Mouse (Mus musculus) limb, embryonic 11.5 days (tissue): ENCODE measurements around the gene Mpv17l. TPM values are rescaled to one million over a fixed set of nuclear protein-coding genes. Genes with fewer than 3 reads are reported as not detected.

Source experiments
- ATAC-seq: fragments of 200-750 bp; cut with Nextera tagmentation; 2 replicates; pipeline ENCODE4 v1.8.0; 2017; ENCODE audit warnings: low read depth; ENCODE audit not compliant: insufficient number of reproducible peaks, low FRiP score, low TSS enrichment
- DNase-seq: peaks from one replicate; pipeline ENCODE4 v3.0.0-alpha.2; 2015; ENCODE audit warnings: low spot score
- H3K27ac ChIP-seq: fragments of 300-500 bp; sonication (generic); replicated peaks from 2 replicates; pipeline ENCODE4 v1.5.1; 2014; ENCODE audit warnings: low read depth, mild to moderate bottlenecking, low read length
- H3K27me3 ChIP-seq: fragments of 300-500 bp; sonication (generic); 2 replicates; pipeline ENCODE4 v1.6.1; 2014; ENCODE audit warnings: mild to moderate bottlenecking, low read length, mixed read lengths; ENCODE audit not compliant: control insufficient read depth, insufficient read depth
- H3K36me3 ChIP-seq: fragments of 300-500 bp; sonication (generic); 2 replicates; pipeline ENCODE4 v1.6.1; 2014; ENCODE audit warnings: mild to moderate bottlenecking, low read length, moderate library complexity, mixed read lengths; ENCODE audit not compliant: control insufficient read depth, insufficient read depth
- H3K4me1 ChIP-seq: fragments of 300-500 bp; sonication (generic); 2 replicates; pipeline ENCODE4 v1.6.1; 2014; ENCODE audit warnings: low read length, mixed read lengths; ENCODE audit not compliant: control insufficient read depth, insufficient read depth
- H3K4me2 ChIP-seq: fragments of 300-500 bp; sonication (generic); 2 replicates; pipeline ENCODE4 v1.6.1; 2014; ENCODE audit warnings: low read depth, mild to moderate bottlenecking, moderate library complexity; ENCODE audit not compliant: severe bottlenecking
- H3K4me3 ChIP-seq: fragments of 300-500 bp; sonication (generic); 2 replicates; pipeline ENCODE4 v1.5.1; 2014; ENCODE audit warnings: low read depth, low read length
- H3K9ac ChIP-seq: fragments of 300-500 bp; sonication (generic); 2 replicates; pipeline ENCODE4 v1.6.1; 2014; ENCODE audit warnings: mild to moderate bottlenecking, low read length
- H3K9me3 ChIP-seq: fragments of 300-500 bp; sonication (generic); 2 replicates; pipeline ENCODE4 v1.6.1; 2016; ENCODE audit warnings: low read length; ENCODE audit not compliant: control insufficient read depth
- WGBS: fragments of 180-500 bp; shearing (Covaris S2); extraction: QIAGEN DNeasy Blood & Tissue Kit; methylation state at CpG from one replicate; pipeline ENCODE4 v1.1.7; 2014; 5-methylcytosine and 5-hydroxymethylcytosine counted together
- polyA plus RNA-seq: library from polyadenylated mRNA; unstranded; fragments of >200 nt; fragmentation: Nextera tagmentation; extraction: Ambion mirVana; gene quantifications from 2 replicates; pipeline ENCODE4 v1.2.1, GENCODE M21; 2014

Mpv17l gene
- polyA plus RNA-seq, 1 experiment from 2014 or later, result 2.6 TPM

- ATAC-seq, result no peak
- Histone ChIP-seq H3K27me3 (no peaks in the 10 kb centered on the region), H3K4me3 (no peak overlapping the region), H3K9ac (no peak overlapping the region), H3K4me1 (no peaks in the 10 kb centered on the region), H3K9me3 (no peaks in the 10 kb centered on the region), H3K4me2 (no peak overlapping the region), H3K36me3 (no peaks in the 10 kb centered on the region), H3K27ac (no peak overlapping the region)
- 88% methylated on average over 2 of the region's 2 CpGs for WGBS
- no peak for DNase-seq
These were observed 12.5 kb upstream of the Mpv17l start for GRCm38 (mm10) chr16:13890449-13890848.

- H3K9me3 ChIP-seq, result no peaks in the 10 kb centered on the region
- no peaks in the 10 kb centered on the region for H3K36me3 ChIP-seq
- H3K4me2 ChIP-seq, result no peak overlapping the region
- DNase-seq (no peak), ATAC-seq (no peak)
- H3K4me3 ChIP-seq, result no peak overlapping the region
- H3K9ac ChIP-seq, result no peak overlapping the region
- no peak overlapping the region for H3K27ac ChIP-seq
- no peaks in the 10 kb centered on the region for H3K4me1 ChIP-seq
- H3K27me3 ChIP-seq, result no peaks in the 10 kb centered on the region
These were observed 10.1 kb upstream of the Mpv17l start for GRCm38 (mm10) chr16:13892850-13893249.

- WGBS, result 13% methylated on average over 2 of the region's 2 CpGs
- DNase-seq (no peak), ATAC-seq (no peak)
- Histone ChIP-seq H3K9ac (no peak overlapping the region), H3K27ac (no peak overlapping the region), H3K4me1 (no peaks in the 10 kb centered on the region), H3K36me3 (no peaks in the 10 kb centered on the region), H3K4me3 (no peak overlapping the region), H3K9me3 (no peaks in the 10 kb centered on the region), H3K27me3 (no peaks in the 10 kb centered on the region), H3K4me2 (no peak overlapping the region)
These were observed 8.9 kb upstream of the Mpv17l start for GRCm38 (mm10) chr16:13894097-13894496.

- Histone ChIP-seq H3K4me3 (no peak overlapping the region), H3K4me1 (no peaks in the 10 kb centered on the region), H3K27me3 (no peaks in the 10 kb centered on the region), H3K27ac (no peak overlapping the region), H3K36me3 (no peaks in the 10 kb centered on the region), H3K4me2 (no peak overlapping the region), H3K9me3 (no peaks in the 10 kb centered on the region), H3K9ac (no peak overlapping the region)
- DNase-seq, result no peak
- WGBS, result 85% methylated on average over 3 of the region's 3 CpGs
- ATAC-seq, result no peak
These were observed 7.2 kb upstream of the Mpv17l start for GRCm38 (mm10) chr16:13895740-13896139.

- 86% methylated on average over 3 of the region's 3 CpGs for WGBS
- no peaks in the 10 kb centered on the region for H3K4me1 ChIP-seq
These were observed 6.6 kb upstream of the Mpv17l start for GRCm38 (mm10) chr16:13896357-13896756.

GRCm38 (mm10) chr16:13898981-13899380, 4.0 kb upstream of the Mpv17l start:
- ATAC-seq (no peak), DNase-seq (no peak)
- Histone ChIP-seq H3K9me3 (no peaks in the 10 kb centered on the region), H3K4me2 (no peak overlapping the region), H3K4me3 (no peak overlapping the region), H3K4me1 (peaks cover 7% of the 10 kb centered on the region; the same call in 1 of the 2 replicates), H3K27ac (no peak overlapping the region), H3K9ac (no peak overlapping the region), H3K36me3 (no peaks in the 10 kb centered on the region), H3K27me3 (no peaks in the 10 kb centered on the region)
- WGBS, result 51% methylated on average over 2 of the region's 2 CpGs

More at GRCm38 (mm10) chr16:13896357-13896756, 6.6 kb upstream of the Mpv17l start:
- DNase-seq (no peak), ATAC-seq (no peak)
- H3K9ac ChIP-seq, result no peak overlapping the region
- no peaks in the 10 kb centered on the region for H3K9me3 ChIP-seq
- no peak overlapping the region for H3K4me2 ChIP-seq
- no peak overlapping the region for H3K4me3 ChIP-seq
- no peaks in the 10 kb centered on the region for H3K36me3 ChIP-seq
- no peak overlapping the region for H3K27ac ChIP-seq
- no peaks in the 10 kb centered on the region for H3K27me3 ChIP-seq

- Histone ChIP-seq H3K4me2 (peak overlapping the region; percentile 65), H3K9ac (peak overlapping the region; percentile 82), H3K4me1 (peaks cover 7% of the 10 kb centered on the region; the same call in 1 of the 2 replicates), H3K27ac (peak overlapping the region; percentile 26; the same call in 1 of the 2 replicates), H3K4me3 (peak overlapping the region; percentile 95), H3K27me3 (no peaks in the 10 kb centered on the region), H3K36me3 (no peaks in the 10 kb centered on the region), H3K9me3 (no peaks in the 10 kb centered on the region)
- ATAC-seq, result peak; percentile 73
- under 1% methylated on average over 30 of the region's 30 CpGs for WGBS
- DNase-seq, result peak; percentile 64
These were observed 547 bp upstream of the Mpv17l start for GRCm38 (mm10) chr16:13902397-13902831.

GRCm38 (mm10) chr16:13903488-13903887, 527 bp downstream of the Mpv17l start:
- Histone ChIP-seq H3K27ac (peak overlapping the region; percentile 26; the same call in 1 of the 2 replicates), H3K27me3 (no peaks in the 10 kb centered on the region), H3K36me3 (no peaks in the 10 kb centered on the region), H3K4me2 (peak overlapping the region; percentile 65; the same call in 1 of the 2 replicates), H3K9ac (peak overlapping the region; percentile 82), H3K4me1 (peaks cover 7% of the 10 kb centered on the region; the same call in 1 of the 2 replicates), H3K9me3 (no peaks in the 10 kb centered on the region), H3K4me3 (peak overlapping the region; percentile 95)
- ATAC-seq, result peak; percentile 80
- DNase-seq, result no peak
- WGBS, result 5% methylated on average over 8 of the region's 8 CpGs

GRCm38 (mm10) chr16:13907297-13907696, 4.3 kb downstream of the Mpv17l start:
- no peak for DNase-seq
- no peak overlapping the region for H3K4me3 ChIP-seq

More at GRCm38 (mm10) chr16:13907297-13907696, 4.3 kb downstream of the Mpv17l start:
- no peak for ATAC-seq
- WGBS, result 78% methylated on average over 3 of the region's 3 CpGs
- Histone ChIP-seq H3K4me1 (no peaks in the 10 kb centered on the region), H3K27me3 (no peaks in the 10 kb centered on the region), H3K9ac (no peak overlapping the region), H3K36me3 (no peaks in the 10 kb centered on the region), H3K4me2 (no peak overlapping the region), H3K27ac (no peak overlapping the region), H3K9me3 (no peaks in the 10 kb centered on the region)
